Mouse (Mus musculus) heart, postnatal 14 days (tissue): ENCODE results near the gene Dnase1l2. TPM values are rescaled to one million over a fixed set of nuclear protein-coding genes. Genes with fewer than 3 reads are reported as not detected.

Source experiments
- total RNA-seq, 2 experiments: library from RNA; stranded (reverse); gene quantifications; 2 replicates each; pipeline ENCODE4 v1.2.3; 2021

The Dnase1l2 gene
- total RNA-seq, 2 experiments from 2014 or later, result 2.0 to 2.3 TPM

Other genes starting within 250 kb of the Dnase1l2 start
- 1 to 10 TPM; 8.7 to 9.3 TPM for gene Tbc1d24, start 237.5 kb downstream of the Dnase1l2 start, total RNA-seq
- 1 to 10 TPM in 1 of 2 experiments, under 1 TPM in 1; 0.90 to 1.0 TPM for gene Ntn3, start 233.6 kb downstream of the Dnase1l2 start, total RNA-seq
- 1 to 10 TPM; 3.0 to 3.2 TPM for gene Tedc2, start 222.3 kb downstream of the Dnase1l2 start, total RNA-seq
- 1 to 10 TPM; 2.7 to 4.8 TPM for gene Ccnf, start 191.6 kb downstream of the Dnase1l2 start, total RNA-seq
- gene Abca17, start 92.0 kb downstream of the Dnase1l2 start, total RNA-seq, result not detected
- gene Abca3, start 91.2 kb downstream of the Dnase1l2 start, total RNA-seq, result 10 to 100 TPM; 13.6 to 15.5 TPM
- 10 to 100 TPM; 69.6 to 73.5 TPM for gene Rnps1, start 28.5 kb downstream of the Dnase1l2 start, total RNA-seq
- 100 to 1,000 TPM; 428 to 461 TPM for gene Eci1, start 16.5 kb downstream of the Dnase1l2 start, total RNA-seq
- gene E4f1, start 27.2 kb upstream of the Dnase1l2 start, total RNA-seq, result 10 to 100 TPM; 13.6 to 16.2 TPM
- 10 to 100 TPM; 43.2 to 43.4 TPM for gene Pgp, start 27.3 kb upstream of the Dnase1l2 start, total RNA-seq
- under 1 TPM in 1 of 2 experiments, not detected in 1; 0.38 TPM for gene Bricd5, start 30.8 kb upstream of the Dnase1l2 start, total RNA-seq
- gene Mlst8, start 36.0 kb upstream of the Dnase1l2 start, total RNA-seq, result 10 to 100 TPM in 1 of 2 experiments, 1 to 10 TPM in 1; 10.0 to 10.8 TPM
- gene Caskin1, start 45.5 kb upstream of the Dnase1l2 start, total RNA-seq, result under 1 TPM; 0.10 to 0.43 TPM
- 10 to 100 TPM; 57.2 to 65.5 TPM for gene Traf7, start 84.8 kb upstream of the Dnase1l2 start, total RNA-seq
- gene Rab26, start 91.1 kb upstream of the Dnase1l2 start, total RNA-seq, result under 1 TPM; 0.19 to 0.34 TPM
- 10 to 100 TPM; 58.0 to 63.2 TPM for gene Pkd1, start 106.7 kb upstream of the Dnase1l2 start, total RNA-seq
- 10 to 100 TPM; 76.7 to 88.2 TPM for gene Tsc2, start 189.5 kb upstream of the Dnase1l2 start, total RNA-seq
- gene Nthl1, start 189.6 kb upstream of the Dnase1l2 start, total RNA-seq, result 1 to 10 TPM; 2.1 to 4.1 TPM
- 100 to 1,000 TPM; 134 TPM for gene Slc9a3r2, start 207.2 kb upstream of the Dnase1l2 start, total RNA-seq
- not detected for gene Npw, start 215.4 kb upstream of the Dnase1l2 start, total RNA-seq
- gene Zfp598, start 226.6 kb upstream of the Dnase1l2 start, total RNA-seq, result 10 to 100 TPM; 20.2 to 21.6 TPM
- gene Syngr3, start 246.8 kb upstream of the Dnase1l2 start, total RNA-seq, result under 1 TPM in 1 of 2 experiments, not detected in 1; 0.12 TPM